Mouse (Mus musculus) ES-CJ7 (cell line): ENCODE data around the gene Optc.

Experiments
- DNase-seq: peaks from one replicate; pipeline ENCODE4 v3.0.0; 2011; ENCODE audit warnings: low read depth, low spot score

Gene Optc

DNA sequence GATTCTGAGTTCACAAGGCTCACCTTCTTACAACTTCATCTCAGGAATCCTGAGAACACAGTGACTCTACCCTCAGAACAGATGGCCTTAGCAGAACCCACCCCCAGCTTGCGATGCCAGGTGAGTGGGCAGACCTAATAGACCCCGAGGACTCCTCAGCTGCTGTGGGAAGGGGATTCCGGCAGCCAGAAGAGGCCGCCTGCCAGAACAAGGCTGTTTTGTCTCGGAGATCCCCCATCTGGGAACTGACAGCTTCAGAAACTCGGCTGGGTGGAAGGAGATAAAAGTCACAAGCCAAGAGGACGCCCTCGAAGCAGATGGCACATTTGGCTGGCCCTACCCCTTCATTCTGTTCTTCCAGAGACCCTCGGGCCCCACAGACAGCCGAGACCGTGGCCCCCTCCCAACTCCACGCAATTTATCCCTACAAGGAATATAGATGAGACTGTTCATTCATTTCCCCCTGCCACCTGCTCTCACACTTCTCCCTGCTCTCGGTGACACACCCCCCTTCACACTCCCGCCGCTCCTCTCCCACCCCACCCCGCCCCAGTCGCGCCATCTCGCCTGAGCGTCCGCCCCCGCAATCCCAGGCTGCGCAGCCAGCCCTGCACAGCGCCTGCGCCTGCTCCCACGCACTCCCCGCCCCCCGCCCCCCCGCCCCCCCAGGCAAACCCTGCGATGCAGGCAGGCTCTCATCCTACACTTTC is at the start of gene Optc:
Gene Optc (minus strand): TSS at position 51 of the 710 bp plus-strand sequence.
- peak; percentile 54 for DNase-seq

DNA sequence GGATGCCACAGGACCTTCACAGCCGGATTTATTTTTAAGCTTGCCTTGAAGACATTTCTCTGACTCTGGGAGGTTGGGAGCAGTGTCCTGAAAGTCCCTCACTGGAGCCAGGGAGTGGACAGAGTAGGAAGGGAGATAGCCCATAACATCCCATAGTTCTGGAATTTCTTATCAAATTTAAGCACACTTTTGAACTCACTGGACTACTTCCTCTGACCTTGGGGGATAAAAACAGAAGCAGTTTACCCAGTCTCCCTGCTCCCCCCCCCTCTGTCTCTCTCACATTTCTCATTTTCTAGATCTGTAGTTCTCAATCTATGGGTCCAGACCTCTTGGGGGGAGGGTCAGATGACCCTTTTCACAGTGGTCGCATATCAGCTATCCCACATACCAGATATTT is 46.2 kb upstream of the Optc start:
- DNase-seq, result no peak

DNA sequence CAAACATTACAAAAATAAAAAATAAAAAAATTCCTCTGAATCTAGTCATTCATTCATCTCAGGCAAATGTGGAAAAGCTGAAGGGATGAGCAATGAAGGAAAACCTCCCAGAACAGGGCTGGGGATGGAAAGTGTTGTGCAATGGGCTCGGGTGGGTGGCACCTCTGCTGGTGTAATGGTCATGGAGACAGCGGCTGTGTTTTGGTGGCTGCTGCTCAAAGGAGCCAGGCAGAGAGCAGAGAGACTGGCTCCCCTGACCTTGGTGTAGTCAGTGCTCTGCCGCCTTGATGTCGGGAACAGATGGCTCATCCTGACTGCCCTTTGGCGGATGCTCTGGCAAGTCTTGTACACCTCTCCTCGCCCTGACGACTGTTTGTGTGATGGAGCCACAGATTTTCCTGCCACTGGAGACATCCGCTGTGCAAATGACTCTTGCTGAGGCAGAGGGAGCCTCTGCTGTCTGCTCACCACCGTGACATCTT is 45.5 kb upstream of the Optc start:
- no peak for DNase-seq

DNA sequence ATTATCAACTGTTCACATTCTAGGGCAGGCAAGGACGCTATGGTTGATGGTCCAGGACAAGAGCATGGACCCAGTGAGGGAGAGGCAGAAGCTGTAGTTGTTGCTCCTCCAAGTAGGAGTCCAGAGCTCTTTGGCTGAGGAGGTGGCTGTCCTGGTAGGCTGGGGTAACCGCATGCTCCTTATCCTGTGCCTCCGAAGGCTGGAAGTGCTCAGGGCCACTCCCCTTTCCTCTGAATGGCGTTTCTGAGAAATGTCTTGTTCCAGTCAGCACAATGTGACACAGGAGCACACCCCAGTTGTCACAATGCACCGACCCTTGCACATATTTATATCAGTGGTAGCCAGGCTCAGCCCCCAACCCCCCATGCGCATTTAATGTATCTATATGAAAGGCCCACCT is 43.8 kb upstream of the Optc start:
- no peak for DNase-seq

DNA sequence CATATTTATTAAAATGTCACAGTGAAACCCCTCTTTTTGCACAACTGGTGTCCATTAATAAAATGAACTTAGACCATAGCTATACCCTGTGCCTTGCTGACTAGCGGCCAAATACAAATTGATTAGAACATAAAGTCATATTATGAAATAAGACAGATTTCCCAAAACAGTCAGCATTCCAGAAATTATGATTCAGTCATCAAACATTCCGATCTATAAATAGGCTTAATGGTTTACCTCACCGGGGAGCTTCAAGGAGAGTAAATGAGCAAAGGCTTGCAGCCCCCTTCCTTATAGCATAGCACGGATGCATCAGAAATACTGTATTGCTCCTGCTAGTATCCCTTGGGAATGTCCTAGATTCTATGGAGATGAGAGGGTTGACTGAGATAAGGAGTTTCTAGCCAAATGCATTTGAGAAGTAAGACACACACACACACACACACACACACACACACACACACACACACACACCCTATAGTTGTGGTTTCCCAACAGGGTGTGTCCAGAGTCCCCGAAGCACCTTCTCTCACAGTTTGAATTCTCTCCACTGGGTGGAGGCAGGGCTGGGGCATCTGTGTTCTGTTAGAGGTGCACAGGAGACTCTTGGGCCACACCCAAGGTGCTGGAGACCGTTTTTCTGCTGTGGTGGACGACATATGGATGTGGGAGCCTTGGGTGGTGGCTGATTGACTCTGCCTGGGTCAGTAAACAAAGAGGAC is 42.4 kb upstream of the Optc start:
- peak; percentile 60 for DNase-seq

DNA sequence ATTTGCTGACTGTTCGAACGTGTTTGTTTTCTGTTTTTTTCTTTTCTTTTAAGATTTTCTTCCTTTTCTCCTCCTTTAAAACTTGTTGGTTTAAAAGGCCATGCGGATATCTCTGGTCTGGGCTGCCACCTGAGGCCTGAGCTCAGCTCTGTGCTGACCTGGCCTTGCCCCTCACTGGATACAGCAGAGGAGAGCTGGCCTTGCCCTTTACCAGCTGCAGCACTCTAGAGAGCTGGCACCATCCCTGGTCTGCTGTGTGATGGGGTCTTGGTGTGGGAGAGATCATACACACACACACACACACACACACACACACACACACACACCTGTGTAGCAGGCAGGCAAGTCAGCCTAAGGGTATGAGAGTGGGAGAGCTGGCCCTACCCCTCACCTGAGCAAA is 37.3 kb upstream of the Optc start:
- no peak for DNase-seq

- DNase-seq, result no peak
Measured at GRCm38 (mm10) chr1:133941904-133942303, 34.1 kb upstream of the Optc start.

DNA sequence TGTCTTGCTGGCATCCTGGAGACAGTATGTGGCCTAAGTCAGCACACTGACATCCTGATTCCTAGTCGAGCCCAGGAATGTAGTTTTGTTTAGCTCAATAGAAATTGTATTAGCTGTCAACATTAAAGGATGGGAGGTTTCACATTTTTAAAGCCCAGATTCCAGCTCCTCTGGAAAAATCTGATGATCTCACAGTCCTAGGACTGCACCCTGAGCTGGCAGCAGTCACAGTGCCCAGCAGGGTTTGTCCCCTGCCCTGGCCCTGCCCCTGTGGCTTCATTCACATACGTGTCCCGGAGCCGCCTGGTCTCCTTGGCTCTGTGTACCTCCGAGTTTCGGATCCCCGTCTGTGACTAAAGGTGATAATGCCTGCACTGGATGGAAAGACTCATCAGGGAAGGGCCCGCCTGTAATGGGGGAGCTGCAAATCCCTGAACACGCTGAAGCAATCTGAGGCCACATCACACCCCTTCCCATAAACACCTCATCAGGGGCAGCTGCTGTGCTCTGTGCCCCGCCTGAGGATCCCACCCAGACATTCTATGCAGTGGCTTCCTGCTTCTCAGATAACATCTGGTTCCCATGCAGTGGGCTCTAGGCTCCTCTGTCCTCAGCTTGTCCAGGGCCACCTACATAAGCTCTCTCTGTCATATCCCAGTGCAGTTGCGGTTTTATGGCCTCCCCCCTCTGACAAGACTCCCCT is 33.5 kb upstream of the Optc start:
- DNase-seq, result no peak

DNA sequence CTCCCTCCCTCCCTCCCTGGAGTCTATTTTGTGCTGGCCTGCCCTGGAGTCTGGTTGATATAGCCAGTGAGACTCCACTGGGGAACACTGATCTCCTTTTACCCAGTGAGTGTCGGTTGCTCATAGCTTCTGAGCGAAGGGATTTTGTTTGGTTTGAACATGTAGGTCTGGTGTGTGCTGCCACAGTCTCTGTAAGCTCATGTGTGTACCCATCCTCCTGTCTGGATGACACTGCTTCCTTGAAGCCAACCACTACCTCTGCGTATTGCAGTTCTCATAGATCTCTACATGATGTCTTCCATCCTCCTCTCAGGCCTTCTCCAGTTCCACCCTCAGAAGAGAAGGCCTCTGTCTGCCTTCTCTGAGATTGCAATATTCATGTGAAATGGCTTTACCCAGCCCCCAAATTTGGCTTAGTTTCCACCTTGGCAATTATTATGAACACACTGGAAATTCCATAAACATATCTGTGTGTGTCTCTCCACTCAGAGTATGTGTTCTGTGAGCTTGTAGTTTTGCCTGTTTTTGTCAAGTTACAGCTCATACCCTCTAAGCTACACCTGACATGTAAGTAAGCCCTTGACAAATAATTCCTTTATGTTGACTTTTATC is 32.8 kb upstream of the Optc start:
- DNase-seq, result no peak

- DNase-seq, result no peak
Measured at GRCm38 (mm10) chr1:133939708-133940107, 31.9 kb upstream of the Optc start.

GRCm38 (mm10) chr1:133936169-133936568 is 28.4 kb upstream of the Optc start:
- peak; percentile 61 for DNase-seq

GRCm38 (mm10) chr1:133934354-133934963 is 26.7 kb upstream of the Optc start:
- DNase-seq, result no peak

- DNase-seq, result no peak
Measured at GRCm38 (mm10) chr1:133933301-133934195, 25.7 kb upstream of the Optc start.

DNA sequence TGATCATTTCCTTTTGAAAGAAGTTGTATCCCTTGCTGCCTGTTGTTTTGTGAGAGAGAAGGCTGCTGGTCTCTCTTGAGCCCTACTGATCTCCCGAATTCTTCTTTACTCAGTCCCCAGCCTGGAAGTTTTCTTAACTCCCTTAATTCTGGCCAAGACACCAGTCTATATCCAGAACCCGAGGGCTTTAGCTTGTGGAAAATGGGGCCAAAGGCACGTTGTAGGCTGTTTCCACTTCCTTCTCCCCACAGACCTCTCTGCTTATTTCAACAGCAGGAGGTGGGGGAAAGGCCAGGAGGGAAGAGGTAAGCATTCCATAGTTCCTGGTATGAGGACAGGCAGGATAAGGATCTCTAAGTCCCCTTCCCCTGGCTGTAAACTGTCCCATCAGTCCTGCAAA is 22.2 kb upstream of the Optc start:
- no peak for DNase-seq

GRCm38 (mm10) chr1:133925223-133925622 is 17.4 kb upstream of the Optc start:
- no peak for DNase-seq

- peak; percentile 85 for DNase-seq
Measured at GRCm38 (mm10) chr1:133924141-133924875, 16.5 kb upstream of the Optc start.

DNA sequence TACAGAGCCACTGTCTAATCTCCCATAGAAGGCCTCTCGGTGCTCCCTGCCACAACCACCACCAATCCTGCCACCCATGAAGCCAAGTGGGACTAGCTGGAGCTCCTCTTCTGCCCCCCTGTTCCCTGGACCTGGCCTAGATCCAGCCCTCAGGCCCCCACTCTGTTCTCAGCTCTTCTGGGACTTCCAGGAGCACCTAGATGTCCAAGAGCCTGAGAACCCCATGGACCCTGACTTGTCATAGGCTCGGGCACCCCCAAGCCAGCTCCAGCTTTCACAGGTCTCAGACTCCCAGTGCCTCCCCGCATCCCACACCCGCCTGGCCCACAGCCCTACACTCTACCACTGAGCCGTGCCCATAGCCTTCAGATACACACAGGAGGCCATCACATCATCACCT is 15.3 kb upstream of the Optc start:
- DNase-seq, result no peak

DNA sequence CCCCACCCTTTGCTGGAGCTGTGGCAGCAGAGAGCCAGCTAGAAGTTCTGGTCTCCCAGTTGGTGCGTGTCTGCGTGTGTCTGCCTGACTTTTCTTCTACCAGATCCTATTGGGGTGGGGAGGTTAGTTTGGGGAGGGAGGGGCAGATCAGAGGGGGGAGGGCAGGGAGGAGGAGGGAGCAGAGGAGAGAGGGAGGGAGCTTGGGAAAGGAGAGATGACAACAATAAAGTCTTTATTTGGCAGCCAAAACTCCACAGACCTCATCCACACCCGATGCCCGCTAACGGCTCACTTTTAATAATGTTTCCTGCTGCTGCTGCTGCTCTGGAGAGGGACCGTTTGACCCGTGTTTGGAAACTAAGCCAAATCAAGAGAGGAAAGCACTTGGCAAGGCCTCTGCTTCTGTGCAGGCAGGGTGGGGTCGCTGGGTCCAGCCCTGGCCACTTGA is 13.5 kb upstream of the Optc start, which contains the start of gene Prelp:
Gene Prelp (minus strand): TSS at position 111 of the 448 bp plus-strand sequence.
- DNase-seq, result no peak

DNA sequence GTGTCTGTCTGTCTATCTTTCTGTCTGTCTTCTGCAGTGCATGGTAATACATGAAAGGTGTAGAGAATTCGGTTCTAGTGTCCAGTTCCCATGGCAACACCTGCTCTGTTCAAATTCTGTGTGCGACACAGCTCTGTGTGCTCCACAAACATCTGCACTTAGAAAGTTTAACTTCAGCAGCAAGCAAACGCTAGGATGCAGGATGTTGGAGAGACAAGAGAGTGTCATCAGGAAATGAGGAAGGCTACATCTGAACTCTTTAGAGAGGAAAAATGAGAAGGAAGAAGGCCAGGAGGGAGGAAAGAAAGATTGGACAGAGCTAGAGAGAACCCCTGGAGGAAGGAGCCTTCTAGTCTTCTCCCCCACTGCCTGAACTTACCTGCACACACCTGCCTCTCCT is 13.1 kb upstream of the Optc start:
- DNase-seq, result no peak

- DNase-seq, result no peak
Measured at GRCm38 (mm10) chr1:133920401-133920800, 12.6 kb upstream of the Optc start.
